Mouse (Mus musculus): ENCODE data around the gene Gdf3. TPM values are rescaled to one million over a fixed set of nuclear protein-coding genes. Genes with fewer than 3 reads are reported as not detected.

Gene Gdf3
- total RNA-seq, 1 experiment, result 155 TPM

GRCm38 (mm10) chr6:122571617-122571959 is 38.3 kb downstream of the Gdf3 start:
- Histone ChIP-seq H3K4me1 (ENCODE audit: control insufficient read depth in 2 of 2, insufficient read depth in 2 of 2, low read length in 2 of 2, poor library complexity in 1 of 2) (peaks cover 0 to 3% of the 10 kb centered on the region in 2 experiments; a peak in 1 of 4 replicates), H3K4me3 (ENCODE audit: insufficient read depth in 1 of 2, low read depth in 1 of 2, low read length in 2 of 2, poor library complexity in 1 of 2, severe bottlenecking in 1 of 2) (no peak overlapping the region), H3K27ac (ENCODE audit: insufficient read depth, low read depth, low read length, poor library complexity, severe bottlenecking) (no peak overlapping the region), H3K9ac (ENCODE audit: insufficient read depth, low read depth, low read length, poor library complexity, severe bottlenecking) (no peak overlapping the region), H3K36me3 (ENCODE audit: control insufficient read depth, insufficient read depth, low read length, poor library complexity, severe bottlenecking) (no peaks in the 10 kb centered on the region), H3K9me3 (ENCODE audit: control insufficient read depth, insufficient read depth, low read depth, low read length) (no peaks in the 10 kb centered on the region)
- in situ Hi-C loops (cut with MboI; ENCODE audit: low sequenced_read_pairs in 2 of 2, unreplicated experiment in 2 of 2), result no loop called here
- no peak for TF ChIP-seq ZNF384 (IDR thresholded peaks at IDR 0.05; ENCODE audit: low read depth, low read length)
- TF ChIP-seq CHD2 (IDR thresholded peaks at IDR 0.05; ENCODE audit: low read depth, low read length), result no peak
- TF ChIP-seq HCFC1 (IDR thresholded peaks at IDR 0.05; ENCODE audit: borderline replicate concordance, insufficient read depth, low read length), result no peak
- TF ChIP-seq ZC3H11A (IDR thresholded peaks at IDR 0.05; ENCODE audit: borderline replicate concordance, low read depth, low read length), result no peak
- TF ChIP-seq MAFK (IDR thresholded peaks at IDR 0.05; ENCODE audit: insufficient read depth, low read depth, low read length), result no peak
- no peak for DNase-seq (ENCODE audit: low read depth, low spot score)

GRCm38 (mm10) chr6:122570695-122571616 is 38.9 kb downstream of the Gdf3 start:
- Histone ChIP-seq H3K4me1 (ENCODE audit: control insufficient read depth in 2 of 2, insufficient read depth in 2 of 2, low read length in 2 of 2, poor library complexity in 1 of 2) (no peaks in the 10 kb centered on the region), H3K9ac (ENCODE audit: insufficient read depth, low read depth, low read length, poor library complexity, severe bottlenecking) (no peak overlapping the region), H3K27ac (ENCODE audit: insufficient read depth, low read depth, low read length, poor library complexity, severe bottlenecking) (no peak overlapping the region), H3K4me3 (ENCODE audit: insufficient read depth in 1 of 2, low read depth in 1 of 2, low read length in 2 of 2, poor library complexity in 1 of 2, severe bottlenecking in 1 of 2) (no peak overlapping the region), H3K9me3 (ENCODE audit: control insufficient read depth, insufficient read depth, low read depth, low read length) (no peaks in the 10 kb centered on the region), H3K36me3 (ENCODE audit: control insufficient read depth, insufficient read depth, low read length, poor library complexity, severe bottlenecking) (no peaks in the 10 kb centered on the region)
- DNase-seq (ENCODE audit: low read depth, low spot score), result no peak
- TF ChIP-seq ZC3H11A (IDR thresholded peaks at IDR 0.05; ENCODE audit: borderline replicate concordance, low read depth, low read length) (no peak), HCFC1 (IDR thresholded peaks at IDR 0.05; ENCODE audit: borderline replicate concordance, insufficient read depth, low read length) (no peak), ZNF384 (IDR thresholded peaks at IDR 0.05; ENCODE audit: low read depth, low read length) (no peak), CHD2 (IDR thresholded peaks at IDR 0.05; ENCODE audit: low read depth, low read length) (no peak), MAFK (IDR thresholded peaks at IDR 0.05; ENCODE audit: insufficient read depth, low read depth, low read length) (no peak)
- in situ Hi-C loops (cut with MboI; ENCODE audit: low sequenced_read_pairs in 2 of 2, unreplicated experiment in 2 of 2), result no loop called here

GRCm38 (mm10) chr6:122569762-122570161 is 40.1 kb downstream of the Gdf3 start:
- H3K9me3 ChIP-seq (ENCODE audit: control insufficient read depth, insufficient read depth, low read depth, low read length), result no peaks in the 10 kb centered on the region
- no peak overlapping the region for H3K9ac ChIP-seq (ENCODE audit: insufficient read depth, low read depth, low read length, poor library complexity, severe bottlenecking)
- no peak overlapping the region for H3K4me3 ChIP-seq (ENCODE audit: insufficient read depth in 1 of 2, low read depth in 1 of 2, low read length in 2 of 2, poor library complexity in 1 of 2, severe bottlenecking in 1 of 2)
- TF ChIP-seq ZC3H11A (IDR thresholded peaks at IDR 0.05; ENCODE audit: borderline replicate concordance, low read depth, low read length), result no peak
- TF ChIP-seq HCFC1 (IDR thresholded peaks at IDR 0.05; ENCODE audit: borderline replicate concordance, insufficient read depth, low read length), result no peak
- TF ChIP-seq ZNF384 (IDR thresholded peaks at IDR 0.05; ENCODE audit: low read depth, low read length), result no peak
- no peak for TF ChIP-seq CHD2 (IDR thresholded peaks at IDR 0.05; ENCODE audit: low read depth, low read length)
- TF ChIP-seq MAFK (IDR thresholded peaks at IDR 0.05; ENCODE audit: insufficient read depth, low read depth, low read length), result no peak
- in situ Hi-C loops (cut with MboI; ENCODE audit: low sequenced_read_pairs in 2 of 2, unreplicated experiment in 2 of 2), result no loop called here
- DNase-seq (ENCODE audit: low read depth, low spot score), result no peak
- H3K4me1 ChIP-seq (ENCODE audit: control insufficient read depth in 2 of 2, insufficient read depth in 2 of 2, low read length in 2 of 2, poor library complexity in 1 of 2), result no peaks in the 10 kb centered on the region
- no peaks in the 10 kb centered on the region for H3K36me3 ChIP-seq (ENCODE audit: control insufficient read depth, insufficient read depth, low read length, poor library complexity, severe bottlenecking)
- no peak overlapping the region for H3K27ac ChIP-seq (ENCODE audit: insufficient read depth, low read depth, low read length, poor library complexity, severe bottlenecking)

- H3K9ac ChIP-seq (ENCODE audit: insufficient read depth, low read depth, low read length, poor library complexity, severe bottlenecking), result no peak overlapping the region
- in situ Hi-C loops (cut with MboI; ENCODE audit: low sequenced_read_pairs in 2 of 2, unreplicated experiment in 2 of 2), result no loop called here
- DNase-seq (ENCODE audit: low read depth, low spot score), result no peak
- no peak overlapping the region for H3K4me3 ChIP-seq (ENCODE audit: insufficient read depth in 1 of 2, low read depth in 1 of 2, low read length in 2 of 2, poor library complexity in 1 of 2, severe bottlenecking in 1 of 2)
- H3K36me3 ChIP-seq (ENCODE audit: control insufficient read depth, insufficient read depth, low read length, poor library complexity, severe bottlenecking), result no peaks in the 10 kb centered on the region
- no peak overlapping the region for H3K27ac ChIP-seq (ENCODE audit: insufficient read depth, low read depth, low read length, poor library complexity, severe bottlenecking)
- H3K4me1 ChIP-seq (ENCODE audit: control insufficient read depth in 2 of 2, insufficient read depth in 2 of 2, low read length in 2 of 2, poor library complexity in 1 of 2), result no peaks in the 10 kb centered on the region
- no peaks in the 10 kb centered on the region for H3K9me3 ChIP-seq (ENCODE audit: control insufficient read depth, insufficient read depth, low read depth, low read length)
- TF ChIP-seq HCFC1 (IDR thresholded peaks at IDR 0.05; ENCODE audit: borderline replicate concordance, insufficient read depth, low read length) (no peak), ZNF384 (IDR thresholded peaks at IDR 0.05; ENCODE audit: low read depth, low read length) (no peak), CHD2 (IDR thresholded peaks at IDR 0.05; ENCODE audit: low read depth, low read length) (no peak), MAFK (IDR thresholded peaks at IDR 0.05; ENCODE audit: insufficient read depth, low read depth, low read length) (no peak), ZC3H11A (IDR thresholded peaks at IDR 0.05; ENCODE audit: borderline replicate concordance, low read depth, low read length) (no peak)
These were observed 40.8 kb downstream of the Gdf3 start for GRCm38 (mm10) chr6:122569113-122569512.

Data from ES-E14 (cell line).